Mouse (Mus musculus) cerebellum, postnatal 36 days (tissue): Measurements from ENCODE around the gene Focad.

Experiments used
- DNase-seq, 2 experiments: peaks; one replicate each; pipeline ENCODE4 v3.0.0; 2021 to 2022; ENCODE audit warnings: mixed read lengths in 2 of 2

The Focad gene

GRCm38 (mm10) chr4:88406887-88407696 lies 312.7 kb downstream of the Focad start:
- peak; percentile 13 to 21 for DNase-seq

GRCm38 (mm10) chr4:88409279-88409678 lies 314.9 kb downstream of the Focad start:
- DNase-seq, result no peak

- DNase-seq, result no peak
Observed at GRCm38 (mm10) chr4:88412331-88412730, 317.9 kb downstream of the Focad start.

GRCm38 (mm10) chr4:88415017-88415416 lies 320.6 kb downstream of the Focad start:
- no peak for DNase-seq

- no peak for DNase-seq
Observed at GRCm38 (mm10) chr4:88419378-88419777, 324.9 kb downstream of the Focad start.

- DNase-seq, result no peak
Observed at GRCm38 (mm10) chr4:88424563-88424962, 330.1 kb downstream of the Focad start.

GRCm38 (mm10) chr4:88427630-88428239 lies 333.3 kb downstream of the Focad start:
- no peak for DNase-seq

GRCm38 (mm10) chr4:88432412-88433024 lies 338.1 kb downstream of the Focad start:
- DNase-seq, result no peak

- no peak for DNase-seq
Observed at GRCm38 (mm10) chr4:88436593-88437165, 342.2 kb downstream of the Focad start.

- DNase-seq, result no peak
Observed at GRCm38 (mm10) chr4:88437166-88437565, 342.7 kb downstream of the Focad start.

- no peak for DNase-seq
Observed at GRCm38 (mm10) chr4:88437917-88438316, 343.5 kb downstream of the Focad start.

- DNase-seq, result peak; percentile 11 to 32
Observed at GRCm38 (mm10) chr4:88438326-88438989, 344.0 kb downstream of the Focad start, which contains the start of gene Hacd4. Hacd4 (minus strand) TSS chr4:88438928.

- no peak for DNase-seq
Observed at GRCm38 (mm10) chr4:88438990-88439329, 344.5 kb downstream of the Focad start.

- no peak for DNase-seq
Observed at GRCm38 (mm10) chr4:88439669-88440123, 345.3 kb downstream of the Focad start.

GRCm38 (mm10) chr4:88440814-88441213 lies 346.4 kb downstream of the Focad start:
- DNase-seq, result no peak

- DNase-seq, result no peak
Observed at GRCm38 (mm10) chr4:88448976-88449375, 354.5 kb downstream of the Focad start.

- DNase-seq, result no peak
Observed at GRCm38 (mm10) chr4:88450087-88450765, 355.8 kb downstream of the Focad start.

- no peak for DNase-seq
Observed at GRCm38 (mm10) chr4:88458093-88458492, 363.7 kb downstream of the Focad start.

- no peak for DNase-seq
Observed at GRCm38 (mm10) chr4:88458673-88459072, 364.2 kb downstream of the Focad start.
